Mouse (Mus musculus) retina, embryonic 14.5 days (tissue): Measurements from ENCODE around the gene Rap1a.

Experiments used
- DNase-seq: peaks from one replicate; pipeline ENCODE4 v3.0.0-alpha.2; 2015; ENCODE audit warnings: low spot score

Rap1a gene

GRCm38 (mm10) chr3:105801191-105802166 lies at the start of gene Rap1a:
TSS of gene Rap1a (minus strand) at chr3:105801336.
- DNase-seq = peak; percentile 82

DNA sequence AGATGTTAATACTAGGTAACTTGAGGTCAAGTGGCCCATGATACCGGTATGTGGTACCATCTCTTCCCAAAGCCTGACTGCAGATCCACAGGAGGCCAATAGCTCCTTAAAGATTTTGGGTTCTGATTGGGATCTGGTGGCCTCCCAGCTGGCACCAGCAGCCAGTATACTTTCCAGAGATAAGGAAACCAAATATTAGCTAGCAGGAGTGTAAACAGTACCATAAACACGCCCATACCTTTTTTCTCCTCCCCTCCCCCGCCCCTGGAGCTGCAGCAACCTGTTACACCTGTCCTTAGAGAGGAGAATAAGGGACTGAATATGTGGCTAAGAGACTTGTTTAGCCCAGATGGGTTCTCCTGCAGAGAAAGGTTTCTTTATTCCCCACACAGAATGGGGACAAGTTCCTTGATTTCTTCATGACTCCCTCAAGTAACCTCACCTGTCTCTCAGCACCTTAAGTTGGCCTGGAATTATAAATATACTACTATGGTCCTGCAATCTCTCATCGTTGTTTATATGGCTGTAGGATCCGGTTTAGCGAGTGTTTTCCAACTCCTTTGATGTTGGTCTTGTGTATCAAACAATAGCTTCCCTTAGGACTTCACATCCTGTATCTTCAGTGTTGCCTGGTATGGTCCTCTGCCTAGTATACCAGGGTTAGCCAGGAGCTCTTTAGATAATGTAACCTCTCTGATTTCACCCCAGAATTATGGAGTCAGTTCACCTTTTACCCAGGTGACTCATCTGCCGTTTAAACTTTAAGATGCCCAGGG lies 45.3 kb upstream of the Rap1a start:
- no peak for DNase-seq

DNA sequence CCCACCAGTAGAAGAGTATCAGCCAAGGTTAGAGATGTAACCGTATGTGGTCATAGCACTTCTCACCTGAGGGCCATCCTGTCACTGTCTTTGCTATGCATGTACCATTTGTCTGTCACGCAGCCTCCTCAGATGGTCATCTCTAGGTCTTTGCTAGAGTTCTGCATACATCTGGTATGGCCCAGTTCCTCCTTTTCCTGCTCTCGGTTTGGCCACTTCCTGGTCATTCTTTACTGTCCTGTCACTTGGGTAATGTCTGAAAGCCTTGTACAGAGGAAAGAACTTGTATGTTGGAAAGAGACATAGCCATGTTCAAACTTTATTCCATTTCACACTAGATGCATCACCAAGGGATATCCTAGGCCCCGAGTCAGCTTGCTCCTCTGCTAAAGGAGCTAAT lies 38.7 kb upstream of the Rap1a start:
- DNase-seq = no peak

DNA sequence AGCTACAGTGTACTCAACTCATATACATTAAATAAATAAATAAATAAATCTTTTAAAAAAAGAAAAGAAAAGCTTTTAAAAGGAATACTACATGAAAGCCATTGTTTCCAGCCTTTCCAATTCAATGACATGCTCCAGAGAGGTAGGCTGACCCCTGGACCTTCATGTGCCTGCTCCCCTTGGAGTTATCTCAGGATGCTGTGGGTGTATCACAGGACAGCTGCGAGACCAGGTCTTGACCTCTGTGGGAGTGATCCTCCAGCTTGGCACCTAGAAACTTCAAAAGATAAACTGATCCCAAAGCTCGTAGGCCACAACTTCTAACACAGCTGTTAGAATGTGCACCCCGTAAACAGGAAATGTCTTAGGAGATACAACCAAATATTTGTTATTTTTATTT lies 37.5 kb upstream of the Rap1a start:
- DNase-seq = no peak

GRCm38 (mm10) chr3:105836883-105837282 lies 35.7 kb upstream of the Rap1a start:
- no peak for DNase-seq

DNA sequence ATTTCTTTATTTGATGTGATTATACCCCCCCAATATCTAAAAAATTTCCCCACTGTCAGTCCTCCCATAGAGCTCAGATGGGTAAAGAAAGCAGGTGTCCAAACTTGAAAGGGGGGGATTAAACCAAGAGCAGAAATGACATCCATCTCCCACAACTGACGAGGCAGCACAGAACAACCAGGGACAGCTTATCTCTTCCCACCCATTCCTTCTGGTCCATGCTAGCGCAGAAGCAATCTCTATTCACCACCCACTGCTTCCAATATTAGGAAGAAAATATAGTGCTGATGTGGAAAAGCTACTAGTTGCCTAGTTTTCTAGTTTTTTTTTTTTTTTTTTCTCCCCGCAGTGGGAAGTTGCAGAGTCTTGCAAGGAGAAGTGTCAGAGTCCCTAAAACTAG lies 34.7 kb upstream of the Rap1a start:
- DNase-seq = no peak

- no peak for DNase-seq
These were observed 30.4 kb upstream of the Rap1a start for GRCm38 (mm10) chr3:105831584-105831983.

- no peak for DNase-seq
These were observed 24.5 kb upstream of the Rap1a start for GRCm38 (mm10) chr3:105825501-105826161.

GRCm38 (mm10) chr3:105824704-105825103 lies 23.6 kb upstream of the Rap1a start:
- no peak for DNase-seq

DNA sequence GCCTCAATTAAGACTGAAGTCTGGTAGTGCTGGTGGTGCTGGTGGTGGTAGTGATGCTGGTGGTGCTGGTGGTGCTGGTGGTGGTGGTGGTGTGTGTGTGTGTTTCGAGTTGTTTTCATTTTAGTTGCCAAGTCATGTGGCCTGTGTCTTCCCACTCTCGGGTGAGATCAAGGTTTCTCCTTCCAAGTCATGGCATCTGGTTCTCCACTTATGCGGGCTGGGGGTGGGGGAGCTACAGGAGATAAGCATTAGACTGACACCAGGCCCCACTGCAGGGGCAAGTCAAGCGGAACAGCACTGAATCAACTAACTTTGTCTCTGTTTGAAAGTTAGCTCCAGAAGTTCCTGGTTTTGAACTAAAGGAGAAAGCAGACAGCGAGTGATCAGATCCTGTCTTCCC lies 23.0 kb upstream of the Rap1a start:
- DNase-seq = no peak

- no peak for DNase-seq
These were observed 22.5 kb upstream of the Rap1a start for GRCm38 (mm10) chr3:105823609-105824008.

GRCm38 (mm10) chr3:105821504-105821903 lies 20.4 kb upstream of the Rap1a start:
- DNase-seq = no peak

DNA sequence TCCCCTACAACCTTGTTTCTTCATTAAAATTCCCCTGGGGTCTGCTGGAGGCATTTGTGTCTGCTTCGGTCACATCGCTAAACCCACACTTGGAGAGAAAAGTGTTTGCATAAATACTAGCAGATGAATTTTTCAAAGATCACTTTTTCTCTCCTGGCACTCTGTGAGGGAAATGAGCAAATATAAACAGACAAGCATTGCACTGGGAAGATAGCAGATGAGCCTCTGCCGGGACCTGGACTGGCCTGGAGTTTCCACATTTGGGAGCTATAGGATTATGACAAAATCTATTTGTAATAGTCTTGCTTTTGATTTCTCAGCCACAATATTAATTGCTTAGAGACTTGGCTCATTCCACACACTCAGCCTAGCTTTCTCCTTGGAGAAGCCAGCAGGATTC lies 19.1 kb upstream of the Rap1a start:
- no peak for DNase-seq

DNA sequence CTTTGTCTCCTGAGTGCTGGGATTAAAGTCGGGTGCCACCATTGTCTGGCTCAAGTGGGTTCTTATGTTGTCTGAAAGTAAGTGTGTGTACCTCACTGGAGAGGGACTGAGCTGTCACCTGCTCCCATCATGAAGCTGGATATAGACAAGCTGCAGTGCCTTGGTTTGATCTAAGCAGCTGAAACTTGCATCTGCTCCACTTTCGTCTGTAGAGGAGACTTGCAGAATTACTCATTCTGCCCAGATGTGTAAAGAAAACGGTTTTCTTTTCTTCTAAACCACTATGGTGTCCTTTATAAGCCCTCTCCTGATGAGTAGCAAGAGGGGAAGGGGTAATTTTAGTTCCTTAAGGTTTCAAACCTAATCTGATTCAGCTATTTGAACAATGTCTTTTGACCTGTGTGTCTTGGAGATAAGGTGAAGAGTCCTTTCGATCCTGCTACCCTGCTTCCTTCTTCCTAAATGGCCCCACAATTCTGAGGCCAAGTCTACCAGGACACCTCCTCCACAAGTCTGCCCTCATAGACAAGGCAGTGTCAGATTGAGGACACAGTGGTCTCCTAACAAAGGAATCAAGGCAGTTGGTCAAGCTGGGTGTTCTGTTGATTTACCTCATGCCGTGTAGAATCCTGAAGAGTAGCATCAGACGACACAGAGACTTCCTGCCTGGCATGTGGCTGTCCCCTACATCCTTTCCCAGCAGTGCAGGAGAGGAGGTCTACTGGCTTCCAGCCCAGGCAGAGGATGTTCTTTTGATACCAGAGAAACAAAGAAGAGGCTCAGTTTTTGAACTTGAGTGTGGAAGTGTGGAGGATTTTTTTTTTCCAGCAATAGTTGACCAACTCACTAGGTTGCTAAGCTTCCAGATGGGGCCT lies 17.2 kb upstream of the Rap1a start:
- DNase-seq = no peak

- peak; percentile 22 for DNase-seq
These were observed 15.0 kb upstream of the Rap1a start for GRCm38 (mm10) chr3:105816089-105816488.

DNA sequence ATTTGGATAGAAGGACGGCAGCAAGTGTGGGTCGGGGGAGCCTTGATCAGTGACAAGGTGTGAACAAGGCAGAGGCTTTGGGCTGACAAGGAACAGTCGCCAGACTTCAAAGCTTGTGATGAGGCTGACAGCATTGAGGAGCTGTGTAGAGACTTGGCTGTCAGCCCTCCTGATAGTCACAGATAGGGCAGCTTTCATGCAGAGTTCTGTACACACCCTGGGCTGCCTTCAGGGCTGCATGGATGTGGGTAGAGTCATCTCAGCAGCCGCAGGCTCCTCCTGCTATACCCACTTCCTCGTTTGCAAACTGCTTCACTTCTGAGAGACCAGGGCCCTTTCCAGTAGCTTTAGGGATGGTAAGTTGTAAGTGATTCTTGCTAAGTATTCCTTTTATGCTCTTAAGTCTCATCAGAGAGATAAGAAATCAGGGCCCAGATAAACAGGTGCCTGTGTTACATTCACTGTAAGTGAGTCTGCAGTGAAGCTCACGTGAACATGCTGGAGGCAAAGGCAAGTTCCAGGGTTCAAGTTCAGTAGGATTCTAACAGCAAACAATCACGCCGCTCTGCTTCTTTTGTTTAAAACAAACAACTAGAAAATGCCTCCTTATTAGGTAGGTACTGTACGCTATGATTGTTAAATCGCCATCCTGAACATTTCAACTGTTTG lies 14.2 kb upstream of the Rap1a start:
- DNase-seq = no peak

GRCm38 (mm10) chr3:105811146-105811545 lies 10.0 kb upstream of the Rap1a start:
- DNase-seq = no peak

GRCm38 (mm10) chr3:105808179-105809037 lies 7.3 kb upstream of the Rap1a start:
- DNase-seq = no peak

DNA sequence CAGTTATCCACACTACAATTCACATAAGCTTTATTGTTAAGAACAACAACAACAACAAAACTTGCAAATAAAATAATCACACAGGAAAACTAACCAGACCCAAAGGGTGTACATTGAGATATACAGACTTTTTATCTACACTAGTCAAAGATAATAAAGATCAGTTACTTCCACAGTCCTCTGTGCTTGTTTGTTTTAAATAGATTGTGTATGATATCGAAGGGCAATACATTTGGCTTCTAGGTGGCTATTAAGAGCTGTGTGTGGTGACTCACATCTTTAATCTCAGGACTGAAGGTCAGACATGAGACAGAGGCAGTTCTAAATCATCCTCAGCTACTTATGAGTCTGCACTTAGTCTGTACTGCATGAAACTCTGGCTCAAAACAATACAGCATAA lies 6.5 kb upstream of the Rap1a start:
- DNase-seq = no peak
